Mouse (Mus musculus) erythroblast, embryonic 14.5 days (primary cell): Measurements from ENCODE around the gene Rnf5. TPM values are rescaled to one million over a fixed set of nuclear protein-coding genes. Genes with fewer than 3 reads are reported as not detected.

Source experiments
- H3K27me3 ChIP-seq: 2 replicates; pipeline ENCODE4 v1.6.1; 2012; ENCODE audit warnings: inconsistent platforms; ENCODE audit not compliant: control insufficient read depth
- H3K36me3 ChIP-seq: 2 replicates; pipeline ENCODE4 v1.6.1; 2012; ENCODE audit warnings: mild to moderate bottlenecking, inconsistent platforms; ENCODE audit not compliant: control insufficient read depth
- H3K4me1 ChIP-seq: 2 replicates; pipeline ENCODE4 v1.6.1; 2012; ENCODE audit warnings: inconsistent platforms; ENCODE audit not compliant: control insufficient read depth
- H3K4me3 ChIP-seq: replicated peaks from 2 replicates; pipeline ENCODE3; 2012; ENCODE audit warnings: moderate library complexity, mild to moderate bottlenecking, inconsistent platforms
- H3K9me3 ChIP-seq: 2 replicates; pipeline ENCODE4 v1.6.1; 2012; ENCODE audit warnings: low read length, inconsistent platforms, mixed read lengths; ENCODE audit not compliant: control insufficient read depth
- GATA1 ChIP-seq: IDR thresholded peaks from 2 replicates; pipeline ENCODE4 v1.6.1; 2012; ENCODE audit warnings: low read length, inconsistent platforms, mixed read lengths
- TAL1 ChIP-seq: IDR thresholded peaks from 3 replicates; pipeline ENCODE4 v1.6.1; 2012; ENCODE audit warnings: low read length, inconsistent platforms, mixed read lengths
- polyA plus RNA-seq: library from polyadenylated mRNA; stranded (reverse); fragments of >175 nt; gene quantifications from 2 replicates; pipeline ENCODE4 v1.2.3, GENCODE M21; 2012

Rnf5 gene
- polyA plus RNA-seq, 1 experiment = 16.2 TPM

GRCm38 (mm10) chr17:34589681-34590101, 13.8 kb downstream of the Rnf5 start, which contains the start of gene Gpsm3:
TSS of gene Gpsm3 (plus strand) at chr17:34589806.
- H3K4me1 ChIP-seq = peaks cover 79% of the 10 kb centered on the region
- TF ChIP-seq GATA1 (no peak), TAL1 (no peak)
- H3K36me3 ChIP-seq = peaks cover 10% of the 10 kb centered on the region

DNA sequence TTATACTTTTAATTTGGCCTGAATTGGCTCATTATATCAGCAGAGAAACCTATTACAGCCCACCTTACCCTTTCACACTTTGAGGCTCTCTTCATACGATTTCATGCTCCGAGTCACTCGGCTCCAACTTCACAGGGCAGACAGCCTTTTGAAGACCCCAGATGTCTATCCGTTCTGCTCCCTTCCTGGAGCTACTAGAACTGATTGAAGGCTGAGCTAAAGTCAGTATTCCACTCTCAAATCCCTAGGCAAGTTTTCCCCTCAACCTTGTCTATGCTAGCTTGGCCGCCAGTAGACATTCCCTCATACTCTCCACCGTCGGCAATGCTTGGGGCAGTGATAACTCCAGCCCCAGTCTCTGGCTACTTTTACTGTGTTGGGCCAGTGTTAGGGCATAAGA, 14.3 kb downstream of the Rnf5 start:
- TF ChIP-seq TAL1 (no peak), GATA1 (no peak)
- H3K4me1 ChIP-seq = peaks cover 75% of the 10 kb centered on the region
- H3K9me3 ChIP-seq = no peaks in the 10 kb centered on the region
- peaks cover 5% of the 10 kb centered on the region for H3K36me3 ChIP-seq
- H3K27me3 ChIP-seq = peaks cover 26% of the 10 kb centered on the region
- H3K4me3 ChIP-seq = no peak overlapping the region

More at GRCm38 (mm10) chr17:34589681-34590101, 13.8 kb downstream of the Rnf5 start, which contains the start of gene Gpsm3:
- Histone ChIP-seq H3K4me3 (no peak within 1 kb of the TSS), H3K9me3 (no peaks in the 10 kb centered on the region), H3K27me3 (peaks cover 26% of the 10 kb centered on the region)

GRCm38 (mm10) chr17:34588767-34589166, 14.7 kb downstream of the Rnf5 start:
- no peak overlapping the region for H3K4me3 ChIP-seq
- peaks cover 70% of the 10 kb centered on the region for H3K4me1 ChIP-seq
- no peak for TF ChIP-seq TAL1
- TF ChIP-seq GATA1 = no peak
- peaks cover under 1% of the 10 kb centered on the region for H3K36me3 ChIP-seq
- H3K27me3 ChIP-seq = peaks cover 26% of the 10 kb centered on the region
- no peaks in the 10 kb centered on the region for H3K9me3 ChIP-seq

DNA sequence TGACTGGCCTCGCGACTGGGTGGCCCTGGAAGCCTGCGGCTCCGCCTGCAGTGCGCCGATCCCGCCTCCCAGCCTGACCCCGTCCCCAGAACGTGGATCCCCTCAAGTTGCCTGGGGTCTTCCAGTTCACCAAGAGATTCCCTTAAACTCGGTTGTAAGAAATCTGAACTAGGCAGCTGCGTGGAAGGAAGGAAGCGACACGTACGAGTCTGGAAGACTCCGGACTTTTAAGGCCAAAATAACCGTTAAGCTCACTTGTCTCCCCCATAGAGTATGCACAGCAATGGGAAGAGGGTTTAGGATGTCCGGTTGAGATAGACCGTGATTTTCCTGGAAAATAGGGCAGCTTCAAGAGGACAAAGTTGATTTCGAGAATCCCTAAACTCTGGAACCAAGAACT, 15.7 kb downstream of the Rnf5 start:
- Histone ChIP-seq H3K4me3 (peak overlapping the region; percentile 91), H3K4me1 (peaks cover 61% of the 10 kb centered on the region), H3K36me3 (no peaks in the 10 kb centered on the region), H3K27me3 (peaks cover 26% of the 10 kb centered on the region), H3K9me3 (no peaks in the 10 kb centered on the region)
- no peak for TF ChIP-seq GATA1
- TF ChIP-seq TAL1 = no peak

DNA sequence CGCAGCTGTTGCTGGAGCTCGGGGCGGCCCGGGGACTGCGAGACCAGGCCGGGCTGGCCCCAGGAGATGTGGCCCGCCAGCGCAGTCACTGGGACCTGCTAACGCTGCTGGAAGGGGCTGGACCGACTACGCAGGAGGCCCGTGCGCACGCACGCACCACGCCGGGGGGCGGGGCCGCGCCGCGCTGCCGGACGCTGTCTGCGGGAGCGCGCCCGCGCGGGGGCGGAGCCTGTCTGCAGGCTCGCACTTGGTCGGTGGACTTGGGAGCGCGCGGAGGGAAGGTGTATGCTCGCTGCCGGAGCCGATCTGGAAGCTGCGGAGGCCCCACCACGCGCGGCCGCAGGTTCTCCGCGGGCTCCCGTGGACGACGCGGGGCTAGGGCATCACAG, 16.1 kb downstream of the Rnf5 start:
- peaks cover 57% of the 10 kb centered on the region for H3K4me1 ChIP-seq
- H3K36me3 ChIP-seq = no peaks in the 10 kb centered on the region
- TF ChIP-seq GATA1 (no peak), TAL1 (no peak)
- H3K9me3 ChIP-seq = no peaks in the 10 kb centered on the region
- H3K4me3 ChIP-seq = peak overlapping the region; percentile 91
- H3K27me3 ChIP-seq = peaks cover 26% of the 10 kb centered on the region

- Histone ChIP-seq H3K36me3 (no peaks in the 10 kb centered on the region), H3K9me3 (no peaks in the 10 kb centered on the region), H3K27me3 (peaks cover 26% of the 10 kb centered on the region), H3K4me1 (peaks cover 54% of the 10 kb centered on the region), H3K4me3 (peak overlapping the region; percentile 91)
- no peak for TF ChIP-seq GATA1
- no peak for TF ChIP-seq TAL1
Measured at GRCm38 (mm10) chr17:34586796-34587422, 16.6 kb downstream of the Rnf5 start.

DNA sequence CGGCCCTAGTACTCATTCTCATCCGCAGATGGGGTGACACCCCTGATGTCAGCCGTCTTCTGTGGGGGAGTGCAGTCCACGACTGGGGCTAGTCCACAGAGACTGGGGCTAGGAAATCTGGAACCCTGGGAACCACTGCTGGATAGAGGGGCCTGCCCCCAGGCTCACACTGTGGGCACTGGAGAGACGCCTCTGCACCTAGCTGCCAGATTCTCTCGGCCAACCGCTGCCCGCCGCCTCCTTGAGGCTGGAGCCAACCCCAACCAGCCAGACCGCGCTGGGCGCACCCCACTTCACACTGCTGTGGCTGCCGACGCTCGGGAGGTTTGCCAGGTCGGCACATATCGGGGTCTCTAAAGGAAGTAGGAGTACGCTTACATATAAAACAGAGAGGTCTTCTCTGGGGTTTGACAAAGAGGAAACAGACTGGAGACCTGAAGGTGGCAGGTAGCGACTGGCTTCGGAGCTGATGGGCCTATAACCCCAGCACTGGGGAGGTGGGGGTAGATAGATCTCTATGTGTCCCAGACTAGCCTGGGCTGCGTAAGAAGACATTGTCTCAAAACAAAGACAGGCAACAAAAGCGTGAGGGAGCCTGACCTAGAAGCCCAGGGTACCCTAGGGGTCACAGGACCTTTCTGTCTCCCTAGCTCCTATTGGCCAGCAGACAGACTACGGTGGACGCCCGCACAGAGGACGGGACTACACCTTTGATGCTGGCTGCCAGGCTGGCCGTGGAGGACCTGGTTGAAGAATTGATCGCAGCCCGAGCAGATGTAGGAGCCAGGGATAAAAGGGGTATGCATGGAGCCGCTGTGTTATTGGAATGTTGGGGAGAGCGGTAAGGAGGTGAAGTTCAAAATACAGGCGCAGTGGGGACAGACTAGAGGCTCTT, 17.4 kb downstream of the Rnf5 start:
- Histone ChIP-seq H3K4me1 (peaks cover 46% of the 10 kb centered on the region), H3K9me3 (no peaks in the 10 kb centered on the region), H3K4me3 (peak overlapping the region; percentile 91), H3K36me3 (no peaks in the 10 kb centered on the region), H3K27me3 (peaks cover 26% of the 10 kb centered on the region)
- TF ChIP-seq TAL1 = no peak
- no peak for TF ChIP-seq GATA1

DNA sequence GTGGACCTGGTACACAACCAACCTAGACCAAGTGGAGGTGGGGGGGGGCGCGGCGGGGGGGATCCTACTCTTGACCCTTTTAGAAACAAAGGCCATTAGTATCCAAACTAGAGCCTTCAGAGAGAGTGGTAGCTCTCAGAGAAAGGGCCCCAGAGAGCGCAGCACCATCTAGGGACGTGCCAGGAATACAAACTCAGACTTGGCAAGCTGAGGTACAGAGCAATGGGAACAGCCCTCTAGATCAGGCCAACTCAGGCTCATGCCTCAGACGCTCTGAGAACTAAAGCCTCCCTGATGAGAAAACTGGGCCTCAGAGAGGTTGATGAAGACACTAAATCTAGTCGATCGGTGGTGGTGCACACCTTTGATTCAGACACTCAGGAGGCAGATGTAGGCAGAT, 18.4 kb downstream of the Rnf5 start:
- H3K4me3 ChIP-seq = no peak overlapping the region
- no peaks in the 10 kb centered on the region for H3K9me3 ChIP-seq
- H3K27me3 ChIP-seq = peaks cover 18% of the 10 kb centered on the region
- no peak for TF ChIP-seq TAL1
- H3K4me1 ChIP-seq = peaks cover 36% of the 10 kb centered on the region
- H3K36me3 ChIP-seq = no peaks in the 10 kb centered on the region

- no peaks in the 10 kb centered on the region for H3K9me3 ChIP-seq
- peaks cover 13% of the 10 kb centered on the region for H3K27me3 ChIP-seq
- no peak overlapping the region for H3K4me3 ChIP-seq
- H3K4me1 ChIP-seq = peaks cover 24% of the 10 kb centered on the region
- TF ChIP-seq GATA1 = no peak
- no peak for TF ChIP-seq TAL1
- H3K36me3 ChIP-seq = no peaks in the 10 kb centered on the region
Measured at GRCm38 (mm10) chr17:34583819-34584218, 19.7 kb downstream of the Rnf5 start.
